Mouse (Mus musculus): Measurements from ENCODE around the gene Ccl2. TPM values are rescaled to one million over a fixed set of nuclear protein-coding genes. Genes with fewer than 3 reads are reported as not detected.

Ccl2 gene
- polyA plus RNA-seq, 1 experiment from 2014 or later, result 8.0 TPM

DNA sequence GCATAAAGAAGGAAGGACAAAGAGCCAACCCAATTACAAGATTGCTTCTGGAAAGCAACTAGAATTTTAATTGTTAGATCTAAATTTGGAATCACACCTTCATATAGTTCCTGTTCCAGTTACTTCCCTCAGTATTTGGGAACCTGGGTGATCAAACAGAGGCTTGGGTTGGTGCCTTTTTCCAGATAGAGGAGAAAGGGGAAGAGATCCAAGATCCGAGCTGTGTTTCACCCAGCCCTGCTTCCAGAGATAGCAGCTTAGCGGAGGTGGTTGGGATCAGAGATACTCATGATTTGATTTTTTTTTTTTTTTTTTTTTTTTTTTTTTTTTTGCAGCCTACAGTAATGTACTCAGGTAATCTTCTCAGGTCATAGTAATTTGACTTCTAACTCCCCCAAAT lies 486 bp downstream of the Ccl2 start:
- no peak overlapping the region for H3K27ac ChIP-seq (ENCODE audit: poor library complexity, severe bottlenecking)

DNA sequence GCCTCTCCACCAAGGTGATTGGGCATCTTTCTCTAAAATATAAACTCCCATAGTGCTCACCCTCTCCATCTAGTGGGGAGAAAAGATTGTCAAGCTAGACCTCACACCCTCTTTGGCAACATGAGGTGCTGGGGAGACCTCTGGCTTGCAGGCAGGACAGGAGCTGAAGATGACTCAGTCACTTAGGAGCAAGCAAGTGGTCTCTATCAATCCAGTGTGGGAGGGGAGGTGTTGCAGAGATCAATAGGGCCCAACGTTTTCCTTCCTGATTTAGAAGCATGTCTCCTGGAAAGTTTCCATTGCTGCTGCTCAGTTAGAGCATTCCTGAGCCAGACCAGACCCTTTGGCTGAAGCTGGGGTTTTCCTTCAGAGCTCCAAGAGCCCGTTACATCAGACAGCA lies 3.2 kb downstream of the Ccl2 start, which contains the start of gene Gm17268:
Gene Gm17268, minus strand, starts transcription at position 28 of the 400 bp plus-strand sequence.
- ATAC-seq (ENCODE audit: insufficient number of reproducible peaks, low FRiP score), result 0 out of 2 replicates have a peak, but pooled peaks have one; percentile 10
- peak within 1 kb of the TSS; percentile 16; the same call in 1 of the 2 replicates for H3K27ac ChIP-seq (ENCODE audit: poor library complexity, severe bottlenecking)
- no peaks in the 10 kb centered on the region for H3K36me3 ChIP-seq
- WGBS, result 14% methylated on average over 2 of the region's 2 CpGs
- H3K27me3 ChIP-seq (replicated peaks), result no peaks in the 10 kb centered on the region
- H3K4me2 ChIP-seq, result no peak within 1 kb of the TSS
- H3K9me3 ChIP-seq (replicated peaks), result no peaks in the 10 kb centered on the region
- no peak within 1 kb of the TSS for H3K9ac ChIP-seq
- peaks cover 25% of the 10 kb centered on the region for H3K4me1 ChIP-seq (replicated peaks)
- H3K4me3 ChIP-seq, result no peak within 1 kb of the TSS

More for the DNA sequence above, 486 bp downstream of the Ccl2 start:
- no peaks in the 10 kb centered on the region for H3K9me3 ChIP-seq (replicated peaks)
- no peak overlapping the region for H3K4me2 ChIP-seq
- no peaks in the 10 kb centered on the region for H3K27me3 ChIP-seq (replicated peaks)
- WGBS, result 63% methylated on average over 2 of the region's 2 CpGs
- H3K9ac ChIP-seq, result no peak overlapping the region
- no peak overlapping the region for H3K4me3 ChIP-seq
- no peaks in the 10 kb centered on the region for H3K36me3 ChIP-seq
- ATAC-seq (ENCODE audit: insufficient number of reproducible peaks, low FRiP score), result no peak
- peaks cover 43% of the 10 kb centered on the region for H3K4me1 ChIP-seq (replicated peaks)

DNA sequence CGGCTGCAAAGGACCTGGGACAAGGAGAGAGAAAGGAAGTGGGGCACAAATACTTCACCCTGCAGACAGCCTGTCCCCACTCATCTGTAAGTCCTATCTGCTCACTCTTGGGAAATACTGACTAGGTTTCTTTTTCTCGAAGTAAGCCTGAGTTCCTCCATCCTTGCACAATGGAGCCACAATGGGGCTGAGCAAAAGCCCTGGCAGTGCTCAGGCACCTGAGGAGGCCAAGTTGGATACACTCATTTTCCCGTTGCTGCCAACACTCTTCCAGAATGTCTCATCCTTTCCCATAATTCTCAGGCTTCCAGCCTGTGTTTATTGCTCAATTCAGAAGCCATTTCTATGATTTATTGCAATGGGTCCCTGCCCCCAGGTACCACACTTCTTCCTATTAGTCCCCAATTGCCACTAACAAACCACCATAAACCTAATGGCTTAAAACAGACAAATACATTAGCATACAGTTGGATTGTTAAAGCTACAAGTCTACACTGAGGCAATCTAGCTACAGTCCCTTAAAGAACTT lies 3.8 kb downstream of the Ccl2 start:
- Histone ChIP-seq H3K4me2 (no peak overlapping the region), H3K36me3 (no peaks in the 10 kb centered on the region), H3K9ac (no peak overlapping the region), H3K4me3 (no peak overlapping the region), H3K27ac (ENCODE audit: poor library complexity, severe bottlenecking) (peak overlapping the region; percentile 16; the same call in 1 of the 2 replicates), H3K9me3 (replicated peaks) (no peaks in the 10 kb centered on the region), H3K4me1 (replicated peaks) (peaks cover 24% of the 10 kb centered on the region), H3K27me3 (replicated peaks) (no peaks in the 10 kb centered on the region)
- 50% methylated on average over 3 of the region's 3 CpGs for WGBS
- no peak for ATAC-seq (ENCODE audit: insufficient number of reproducible peaks, low FRiP score)

DNA sequence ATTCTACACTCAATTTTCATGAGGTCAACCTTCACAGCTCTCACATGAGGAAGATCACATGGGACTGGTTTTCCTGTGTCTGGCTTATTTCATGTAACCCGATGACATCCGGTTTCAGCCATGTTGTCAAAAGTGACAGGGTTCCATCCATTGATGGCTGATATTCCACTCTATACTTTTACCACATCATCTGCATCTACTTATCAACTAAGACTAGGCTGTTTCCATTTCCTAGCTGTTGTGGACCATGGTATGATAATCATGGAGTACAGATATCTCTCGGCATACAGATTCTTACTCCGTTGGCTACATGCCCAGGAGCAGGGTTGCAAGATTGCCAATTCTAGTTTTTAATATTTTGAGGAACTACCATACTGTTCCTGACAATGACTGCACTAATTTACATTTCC lies 6.3 kb downstream of the Ccl2 start:
- H3K27me3 ChIP-seq (replicated peaks), result no peaks in the 10 kb centered on the region
- no peaks in the 10 kb centered on the region for H3K9me3 ChIP-seq (replicated peaks)
- no peaks in the 10 kb centered on the region for H3K36me3 ChIP-seq
- H3K27ac ChIP-seq (ENCODE audit: poor library complexity, severe bottlenecking), result no peak overlapping the region
- 61% methylated on average over 4 of the region's 4 CpGs for WGBS
- ATAC-seq (ENCODE audit: insufficient number of reproducible peaks, low FRiP score), result no peak
- no peak overlapping the region for H3K4me2 ChIP-seq
- H3K9ac ChIP-seq, result no peak overlapping the region
- peaks cover 17% of the 10 kb centered on the region for H3K4me1 ChIP-seq (replicated peaks)
- H3K4me3 ChIP-seq, result no peak overlapping the region

DNA sequence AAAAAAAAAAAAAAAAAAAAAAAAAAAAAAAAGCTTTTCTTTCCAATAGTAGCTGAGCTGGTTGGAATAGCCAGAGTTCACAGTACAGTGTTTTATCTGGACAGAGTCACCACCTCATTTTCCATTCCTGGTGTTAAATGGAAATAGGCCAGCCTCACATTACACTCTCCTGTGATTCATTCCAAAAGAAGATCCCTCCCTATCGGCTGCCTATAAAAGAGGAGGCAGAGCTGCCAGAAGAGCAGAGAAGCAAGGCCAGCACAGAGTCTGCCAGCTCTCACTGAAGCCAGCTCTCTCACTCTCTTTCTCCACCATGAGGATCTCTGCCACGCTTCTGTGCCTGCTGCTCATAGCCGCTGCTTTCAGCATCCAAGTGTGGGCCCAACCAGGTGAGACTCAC lies 10.1 kb downstream of the Ccl2 start, which contains the start of gene Ccl7:
Gene Ccl7, plus strand, starts transcription at position 242 of the 400 bp plus-strand sequence.
- Histone ChIP-seq H3K9ac (no peak within 1 kb of the TSS), H3K27ac (ENCODE audit: poor library complexity, severe bottlenecking) (peak within 1 kb of the TSS; percentile 60; the same call in 1 of the 2 replicates), H3K4me2 (no peak within 1 kb of the TSS), H3K27me3 (replicated peaks) (no peaks in the 10 kb centered on the region), H3K4me1 (replicated peaks) (peaks cover 3% of the 10 kb centered on the region; the same call in 1 of the 2 replicates), H3K9me3 (replicated peaks) (no peaks in the 10 kb centered on the region), H3K36me3 (no peaks in the 10 kb centered on the region), H3K4me3 (no peak within 1 kb of the TSS)
- 67% methylated on average over 3 of the region's 3 CpGs for WGBS
- no peak for ATAC-seq (ENCODE audit: insufficient number of reproducible peaks, low FRiP score)

DNA sequence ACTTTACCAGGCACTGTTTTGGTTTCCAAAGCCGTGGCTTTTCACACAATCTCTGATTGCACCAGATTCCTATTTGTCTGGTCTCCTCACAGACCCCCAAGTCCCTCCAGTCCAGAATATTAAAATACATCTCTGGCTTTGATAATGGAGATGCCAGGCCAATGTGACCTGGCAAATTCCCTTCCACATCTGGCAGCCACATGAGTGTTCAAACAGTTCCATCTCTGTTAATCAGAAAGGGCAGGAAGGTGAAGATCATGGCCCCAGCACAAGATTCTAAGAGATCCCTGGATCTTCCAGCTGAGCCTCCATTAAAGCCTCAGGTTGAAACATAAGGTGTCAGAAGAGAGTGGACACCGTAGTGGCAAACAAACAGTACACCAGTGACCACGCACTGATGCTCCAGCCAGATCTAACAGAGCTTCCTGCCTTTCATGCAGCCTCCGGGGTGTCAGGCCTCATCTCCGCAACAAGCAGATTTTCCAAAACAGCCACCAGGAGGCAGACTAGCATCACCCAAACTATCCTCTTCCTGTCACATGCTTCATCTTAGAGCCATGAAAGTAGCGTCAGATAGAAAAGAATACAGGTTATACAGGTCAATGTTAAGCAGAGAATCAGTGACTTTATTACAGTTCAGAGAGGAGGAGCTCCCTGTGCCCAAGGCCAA lies 12.5 kb downstream of the Ccl2 start:
- Histone ChIP-seq H3K27ac (ENCODE audit: poor library complexity, severe bottlenecking) (no peak overlapping the region), H3K9me3 (replicated peaks) (no peaks in the 10 kb centered on the region), H3K4me2 (no peak overlapping the region), H3K9ac (no peak overlapping the region), H3K36me3 (no peaks in the 10 kb centered on the region), H3K4me1 (replicated peaks) (peaks cover 3% of the 10 kb centered on the region; the same call in 1 of the 2 replicates), H3K27me3 (replicated peaks) (no peaks in the 10 kb centered on the region), H3K4me3 (no peak overlapping the region)
- no peak for ATAC-seq (ENCODE audit: insufficient number of reproducible peaks, low FRiP score)
- 42% methylated on average over 6 of the region's 6 CpGs for WGBS

DNA sequence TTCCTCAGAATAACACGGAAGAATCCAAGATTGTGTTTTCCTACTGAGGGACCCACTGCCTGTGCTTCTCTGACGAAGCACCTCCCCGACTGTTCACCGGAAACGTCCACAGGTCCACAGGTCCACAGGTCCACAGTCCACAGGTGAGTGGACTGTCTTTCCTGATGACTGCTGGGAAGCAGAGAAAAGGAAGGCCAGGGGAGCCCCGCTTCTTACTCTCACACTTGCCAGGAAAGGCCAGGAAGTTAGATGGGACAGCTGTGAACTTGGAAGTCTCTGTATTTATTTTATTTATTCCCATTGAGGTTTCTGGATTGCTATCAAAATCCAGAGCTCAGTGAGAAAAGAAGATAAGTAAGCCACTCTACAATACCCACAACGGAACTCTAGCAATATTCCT lies 18.5 kb downstream of the Ccl2 start:
- H3K27ac ChIP-seq (ENCODE audit: poor library complexity, severe bottlenecking), result no peak overlapping the region
- H3K27me3 ChIP-seq (replicated peaks), result no peaks in the 10 kb centered on the region; the same call in 1 of the 2 replicates
- H3K36me3 ChIP-seq, result no peaks in the 10 kb centered on the region
- H3K4me2 ChIP-seq, result no peak overlapping the region
- H3K4me3 ChIP-seq, result no peak overlapping the region
- H3K9ac ChIP-seq, result no peak overlapping the region
- no peaks in the 10 kb centered on the region for H3K4me1 ChIP-seq (replicated peaks)
- no peaks in the 10 kb centered on the region for H3K9me3 ChIP-seq (replicated peaks)
- WGBS, result 78% methylated on average over 7 of the region's 7 CpGs
- no peak for ATAC-seq (ENCODE audit: insufficient number of reproducible peaks, low FRiP score)

DNA sequence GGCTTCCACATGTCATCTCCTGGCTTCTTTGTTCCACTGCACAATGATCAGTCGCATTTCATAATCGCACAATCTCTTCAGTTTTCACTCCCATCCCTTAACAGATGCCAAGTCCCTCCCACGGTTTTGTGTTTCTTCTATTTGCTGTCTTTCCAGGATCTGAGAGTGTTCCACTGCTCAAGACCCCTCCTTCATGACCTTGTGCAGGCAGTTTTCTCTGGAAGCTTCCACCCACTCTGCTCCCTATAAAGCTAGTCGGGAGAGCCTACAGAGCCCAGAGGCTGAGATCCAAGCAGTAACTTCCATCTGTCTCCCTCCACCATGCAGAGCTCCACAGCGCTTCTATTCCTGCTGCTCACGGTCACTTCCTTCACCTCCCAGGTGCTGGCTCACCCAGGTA lies 22.3 kb downstream of the Ccl2 start, which contains the start of gene Ccl11:
Gene Ccl11, plus strand, starts transcription at position 178 of the 400 bp plus-strand sequence.
- WGBS, result 67% methylated on average over 6 of the region's 6 CpGs
- Histone ChIP-seq H3K9ac (no peak within 1 kb of the TSS), H3K27ac (ENCODE audit: poor library complexity, severe bottlenecking) (no peak within 1 kb of the TSS), H3K27me3 (replicated peaks) (no peaks in the 10 kb centered on the region; the same call in 1 of the 2 replicates), H3K9me3 (replicated peaks) (no peaks in the 10 kb centered on the region), H3K4me2 (no peak within 1 kb of the TSS), H3K36me3 (no peaks in the 10 kb centered on the region), H3K4me1 (replicated peaks) (no peaks in the 10 kb centered on the region), H3K4me3 (no peak within 1 kb of the TSS)
- no peak for ATAC-seq (ENCODE audit: insufficient number of reproducible peaks, low FRiP score)

DNA sequence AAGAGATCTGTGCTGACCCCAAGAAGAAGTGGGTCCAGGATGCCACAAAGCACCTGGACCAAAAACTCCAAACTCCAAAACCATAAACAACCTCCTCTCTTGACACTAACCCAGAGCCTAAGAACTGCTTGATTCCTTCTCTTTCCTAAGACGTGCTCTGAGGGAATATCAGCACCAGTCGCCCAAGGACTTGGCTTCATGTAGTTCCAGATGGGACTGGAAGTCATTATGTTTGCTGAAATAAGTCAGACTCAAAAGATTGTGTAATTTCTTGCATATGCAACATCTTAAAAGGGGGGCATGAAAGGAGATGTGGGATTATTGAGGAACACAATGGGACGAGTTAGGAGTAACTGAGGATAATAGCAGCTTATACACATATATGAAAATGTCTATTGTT lies 26.9 kb downstream of the Ccl2 start:
- Histone ChIP-seq H3K4me3 (no peak overlapping the region), H3K4me1 (replicated peaks) (no peaks in the 10 kb centered on the region), H3K27ac (ENCODE audit: poor library complexity, severe bottlenecking) (no peak overlapping the region), H3K4me2 (no peak overlapping the region), H3K36me3 (no peaks in the 10 kb centered on the region), H3K27me3 (replicated peaks) (no peaks in the 10 kb centered on the region; the same call in 1 of the 2 replicates), H3K9ac (no peak overlapping the region), H3K9me3 (replicated peaks) (no peaks in the 10 kb centered on the region)
- WGBS, result 67% methylated on average over 3 of the region's 3 CpGs
- ATAC-seq (ENCODE audit: insufficient number of reproducible peaks, low FRiP score), result no peak

DNA sequence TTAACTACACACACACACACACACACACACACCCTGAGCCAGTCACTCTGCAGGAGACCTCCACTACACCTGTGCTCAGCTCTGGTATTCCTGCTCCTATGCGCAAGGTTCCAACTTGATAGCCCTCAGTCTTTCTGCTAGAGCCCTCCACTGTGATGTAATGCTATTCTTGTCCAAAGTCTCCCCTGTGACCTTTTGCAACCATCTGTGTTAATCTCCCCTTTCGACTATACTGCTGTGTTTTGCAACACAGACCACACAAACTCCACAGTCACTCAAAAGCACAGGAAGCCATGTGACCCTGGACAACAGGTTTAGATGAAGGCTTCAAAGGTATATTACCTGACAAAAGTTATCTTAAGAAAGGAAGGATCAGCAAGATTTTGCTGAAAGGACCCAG lies 28.1 kb downstream of the Ccl2 start:
- no peak overlapping the region for H3K4me3 ChIP-seq
- H3K9me3 ChIP-seq (replicated peaks), result no peaks in the 10 kb centered on the region
- H3K27me3 ChIP-seq (replicated peaks), result no peaks in the 10 kb centered on the region
- no peak overlapping the region for H3K27ac ChIP-seq (ENCODE audit: poor library complexity, severe bottlenecking)
- ATAC-seq (ENCODE audit: insufficient number of reproducible peaks, low FRiP score), result no peak
- H3K9ac ChIP-seq, result no peak overlapping the region
- no peak overlapping the region for H3K4me2 ChIP-seq
- no peaks in the 10 kb centered on the region for H3K4me1 ChIP-seq (replicated peaks)
- WGBS, result 65% methylated on average over 2 of the region's 2 CpGs
- no peaks in the 10 kb centered on the region for H3K36me3 ChIP-seq

DNA sequence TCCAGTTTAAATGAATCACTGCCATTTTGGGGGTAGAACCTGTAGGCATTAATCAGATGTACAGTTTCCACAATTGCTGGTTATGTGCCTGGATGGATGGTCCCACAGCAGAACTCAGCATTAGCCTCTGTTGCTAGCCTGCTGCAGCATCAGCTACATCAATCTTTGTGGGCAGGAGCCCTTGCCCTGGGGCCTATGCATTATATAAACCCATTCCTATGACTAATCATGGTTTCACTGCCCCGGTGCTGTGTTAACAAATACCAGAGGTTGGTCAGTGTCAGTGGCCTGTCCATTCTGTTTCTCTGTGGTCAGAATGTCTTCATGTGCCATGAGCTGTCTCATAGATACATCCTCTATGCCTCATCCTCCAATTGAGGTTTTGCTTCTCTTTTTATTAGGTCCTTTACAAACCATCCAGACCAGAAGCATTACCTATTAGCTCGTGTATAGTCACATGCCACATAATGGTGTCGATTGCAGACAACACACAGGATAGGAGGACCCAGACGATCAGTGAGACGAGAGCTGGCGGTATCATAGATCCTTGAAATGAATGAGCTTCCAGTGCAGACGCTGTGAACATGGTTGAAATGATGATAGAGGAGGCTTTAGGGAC lies 31.7 kb downstream of the Ccl2 start:
- no peak overlapping the region for H3K27ac ChIP-seq (ENCODE audit: poor library complexity, severe bottlenecking)
- WGBS, result 68% methylated on average over 7 of the region's 7 CpGs
- H3K27me3 ChIP-seq (replicated peaks), result no peaks in the 10 kb centered on the region

More for the DNA sequence above, 31.7 kb downstream of the Ccl2 start:
- Histone ChIP-seq H3K9ac (no peak overlapping the region), H3K4me3 (no peak overlapping the region), H3K9me3 (replicated peaks) (no peaks in the 10 kb centered on the region), H3K36me3 (no peaks in the 10 kb centered on the region), H3K4me2 (no peak overlapping the region), H3K4me1 (replicated peaks) (no peaks in the 10 kb centered on the region)
- no peak for ATAC-seq (ENCODE audit: insufficient number of reproducible peaks, low FRiP score)
